Mouse (Mus musculus): ENCODE results near the gene Rims4.

GRCm38 (mm10) chr2:163899910-163900411 lies 18.5 kb downstream of the Rims4 start:
- no peak for TF ChIP-seq CTCF (IDR thresholded peaks at IDR 0.05; ENCODE audit: low read depth)
- no peak for TF ChIP-seq EP300 (optimal IDR thresholded peaks at IDR 0.05)
